Mouse (Mus musculus) frontal cortex, postnatal 14 days (tissue): ENCODE measurements at regions not wholly inside any gene's neighbourhood (a gene's known extent, or its start where the extent isn't known, plus 50 kb on each side); places are given as distances from the start of the nearest gene placed in this dataset.

ENCODE experiments used
- DNase-seq, 2 experiments: peaks; one replicate each; pipeline ENCODE4 v3.0.0; 2022; ENCODE audit warnings: low spot score in 2 of 2

GRCm38 (mm10) chr8:115478406-115479060, 229.1 kb downstream of the Maf start:
- DNase-seq, result no peak

GRCm38 (mm10) chr8:115476071-115476470, 231.5 kb downstream of the Maf start:
- no peak for DNase-seq

- DNase-seq, result no peak
These were observed 232.4 kb downstream of the Maf start for GRCm38 (mm10) chr8:115475156-115475555.

GRCm38 (mm10) chr8:115473974-115474373, 233.6 kb downstream of the Maf start:
- DNase-seq, result no peak

GRCm38 (mm10) chr8:115466553-115466952, 241.0 kb downstream of the Maf start:
- DNase-seq, result no peak

- DNase-seq, result no peak
These were observed 241.5 kb downstream of the Maf start for GRCm38 (mm10) chr8:115466122-115466521.

GRCm38 (mm10) chr8:115462657-115463056, 244.9 kb downstream of the Maf start:
- no peak for DNase-seq

GRCm38 (mm10) chr8:115458119-115458518, 249.5 kb downstream of the Maf start:
- DNase-seq, result no peak

- DNase-seq, result no peak
These were observed 256.8 kb downstream of the Maf start for GRCm38 (mm10) chr8:115450789-115451188.

- no peak for DNase-seq
These were observed 259.2 kb downstream of the Maf start for GRCm38 (mm10) chr8:115448367-115448766.

- no peak for DNase-seq
These were observed 263.1 kb downstream of the Maf start for GRCm38 (mm10) chr8:115444519-115444918.

- no peak for DNase-seq
These were observed 265.5 kb downstream of the Maf start for GRCm38 (mm10) chr8:115441943-115442550.

GRCm38 (mm10) chr8:115441323-115441722, 266.3 kb downstream of the Maf start:
- no peak for DNase-seq

GRCm38 (mm10) chr8:115440151-115440550, 267.4 kb downstream of the Maf start:
- DNase-seq, result no peak

GRCm38 (mm10) chr8:115439512-115439911, 268.1 kb downstream of the Maf start:
- DNase-seq, result no peak

- no peak for DNase-seq
These were observed 269.6 kb downstream of the Maf start for GRCm38 (mm10) chr8:115437956-115438355.

GRCm38 (mm10) chr8:115436356-115436721, 271.3 kb downstream of the Maf start:
- DNase-seq, result no peak

- no peak for DNase-seq
These were observed 271.8 kb downstream of the Maf start for GRCm38 (mm10) chr8:115435720-115436355.

- DNase-seq, result no peak
These were observed 275.1 kb downstream of the Maf start for GRCm38 (mm10) chr8:115432396-115433040.

- no peak for DNase-seq
These were observed 276.8 kb downstream of the Maf start for GRCm38 (mm10) chr8:115430793-115431192.

- DNase-seq, result no peak
These were observed 278.2 kb downstream of the Maf start for GRCm38 (mm10) chr8:115429291-115429883.

- no peak for DNase-seq
These were observed 278.9 kb downstream of the Maf start for GRCm38 (mm10) chr8:115428528-115429290.
